Mouse (Mus musculus): ENCODE results near the gene Ccnd2.

- TF ChIP-seq CTCF (conservative IDR thresholded peaks at IDR 0.05 in 1 of 2, IDR thresholded peaks at IDR 0.05 in 1 of 2; ENCODE audit: low read depth in 2 of 2, low read length in 2 of 2) (no peak), ETS1 (conservative IDR thresholded peaks at IDR 0.05; ENCODE audit: low read depth, low read length) (no peak), MXI1 (IDR thresholded peaks at IDR 0.05; ENCODE audit: low read depth, low read length) (no peak), KAT2A (IDR thresholded peaks at IDR 0.05; ENCODE audit: insufficient replicate concordance, low read length) (no peak), BHLHE40 (IDR thresholded peaks at IDR 0.05; ENCODE audit: low read depth, low read length) (no peak), POLR2A (IDR thresholded peaks at IDR 0.05; ENCODE audit: low read depth, low read length) (no peak), SIN3A (IDR thresholded peaks at IDR 0.05; ENCODE audit: low read length) (no peak), SMC3 (IDR thresholded peaks at IDR 0.05; ENCODE audit: low read depth, low read length) (no peak), CHD1 (IDR thresholded peaks at IDR 0.05; ENCODE audit: low read depth, low read length) (no peak), MYC (IDR thresholded peaks at IDR 0.05; ENCODE audit: low read depth, low read length) (0 out of 2 replicates have a peak, but pooled peaks have one; percentile 58), MAX (IDR thresholded peaks at IDR 0.05; ENCODE audit: low read length) (no peak), RAD21 (IDR thresholded peaks at IDR 0.05; ENCODE audit: low read depth, low read length) (no peak), PAX5 (IDR thresholded peaks at IDR 0.05; ENCODE audit: low read length) (no peak)
These were observed 70.2 kb downstream of the Ccnd2 start for GRCm38 (mm10) chr6:127081820-127082219.

All from CH12.LX (cell line).